Mouse (Mus musculus) right cerebral cortex, adult 18-20 months (tissue): ENCODE measurements at regions not wholly inside any gene's neighbourhood (a gene's known extent, or its start where the extent isn't known, plus 50 kb on each side); places are given as distances from the start of the nearest gene placed in this dataset.
A peak's percentile ranks its signal among the peaks of the same experiment; 100 is the strongest.

Source experiments
- DNase-seq: peaks from one replicate; pipeline ENCODE4 v3.0.0; 2022; ENCODE audit warnings: mixed read lengths

GRCm38 (mm10) chr5:26338191-26338590 lies 80.7 kb downstream of the Gm7361 start:
- no peak for DNase-seq

DNA sequence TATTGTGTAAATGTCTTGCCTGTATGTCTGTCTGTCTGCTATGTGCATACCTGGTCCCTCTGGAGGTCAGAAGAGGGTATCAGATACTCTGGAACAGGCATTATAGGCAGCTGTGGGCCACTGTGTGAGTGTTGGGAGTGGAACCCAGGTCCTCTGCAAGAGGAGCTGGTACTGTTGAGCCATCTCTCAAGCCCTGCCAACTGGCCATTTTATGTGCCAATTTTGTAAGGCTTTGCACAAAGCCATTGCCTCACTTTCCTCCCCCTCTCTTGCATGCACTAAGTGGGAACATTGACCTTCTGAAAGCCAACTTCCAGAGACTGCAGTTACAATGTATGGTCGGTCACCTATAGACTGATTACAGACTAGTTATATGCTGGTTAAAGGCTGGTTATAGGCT lies 81.8 kb downstream of the Gm7361 start:
- no peak for DNase-seq

- no peak for DNase-seq
Measured at GRCm38 (mm10) chr5:26355156-26355555, 97.7 kb downstream of the Gm7361 start.

DNA sequence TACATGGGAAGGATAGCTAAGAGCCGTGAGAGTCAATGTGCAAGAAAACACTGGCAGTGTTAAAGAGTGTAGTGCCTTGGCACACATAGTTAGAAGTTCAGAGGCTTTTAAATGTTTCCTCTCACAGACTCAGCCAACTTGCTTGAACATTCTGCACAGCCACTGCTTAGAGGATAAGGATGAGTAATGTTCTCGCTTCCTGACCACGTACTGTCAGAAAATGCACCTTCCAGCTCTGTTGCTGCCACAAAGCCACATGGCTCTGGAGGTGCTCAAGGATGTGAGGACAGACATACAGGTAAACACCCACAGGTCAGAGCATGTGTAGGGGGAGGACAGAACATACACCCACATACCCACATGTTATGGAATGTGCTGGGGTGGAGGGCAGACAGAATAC lies 101.6 kb downstream of the Gm7361 start:
- peak; percentile 4 for DNase-seq

- DNase-seq: no peak
Measured at GRCm38 (mm10) chr5:26374175-26374984, 116.9 kb downstream of the Gm7361 start.

GRCm38 (mm10) chr5:26407088-26407672 lies 149.7 kb downstream of the Gm7361 start:
- DNase-seq: no peak

- DNase-seq: no peak
Measured at GRCm38 (mm10) chr5:26413185-26413584, 155.7 kb downstream of the Gm7361 start.

DNA sequence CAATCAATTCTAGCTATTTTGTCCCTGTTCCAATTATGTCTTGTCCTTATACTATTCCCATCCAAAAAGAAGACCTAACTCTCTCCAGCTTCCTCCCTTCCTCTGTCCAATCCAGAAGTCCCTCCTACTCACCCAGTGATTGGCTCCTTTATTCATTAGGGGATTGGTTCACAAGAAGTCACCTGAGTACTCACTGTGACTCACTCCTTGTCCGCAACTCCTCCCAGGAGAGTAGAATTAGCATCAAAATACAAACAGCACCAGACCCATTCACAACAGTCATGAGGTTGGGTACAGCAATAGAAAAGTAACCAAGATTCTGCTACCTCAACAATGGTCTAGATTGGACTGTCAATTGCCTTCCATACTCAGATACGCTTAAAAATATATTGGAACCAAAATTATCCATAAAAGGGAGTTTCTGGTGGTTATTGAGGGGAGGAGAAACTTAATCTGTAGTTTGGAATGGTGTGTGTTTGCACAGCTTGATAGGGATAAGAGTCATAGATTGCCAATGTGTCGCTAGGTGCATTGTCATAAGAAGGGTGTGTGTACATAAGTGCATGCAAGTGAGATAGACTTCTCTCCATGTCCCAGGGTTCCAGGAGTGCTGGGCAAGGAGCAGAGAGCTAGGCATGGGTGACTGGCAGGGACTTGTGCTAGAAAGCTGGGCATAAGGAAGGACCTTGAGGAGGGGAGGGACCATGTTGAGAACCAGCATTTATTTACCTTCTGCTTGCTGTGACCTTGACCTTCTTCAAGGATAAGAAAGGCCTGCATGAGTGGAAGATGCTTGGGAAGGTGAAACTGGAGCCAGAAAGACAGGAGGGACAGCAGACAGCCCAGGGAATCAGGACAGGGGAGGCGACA lies 187.1 kb downstream of the Gm7361 start:
- no peak for DNase-seq

DNA sequence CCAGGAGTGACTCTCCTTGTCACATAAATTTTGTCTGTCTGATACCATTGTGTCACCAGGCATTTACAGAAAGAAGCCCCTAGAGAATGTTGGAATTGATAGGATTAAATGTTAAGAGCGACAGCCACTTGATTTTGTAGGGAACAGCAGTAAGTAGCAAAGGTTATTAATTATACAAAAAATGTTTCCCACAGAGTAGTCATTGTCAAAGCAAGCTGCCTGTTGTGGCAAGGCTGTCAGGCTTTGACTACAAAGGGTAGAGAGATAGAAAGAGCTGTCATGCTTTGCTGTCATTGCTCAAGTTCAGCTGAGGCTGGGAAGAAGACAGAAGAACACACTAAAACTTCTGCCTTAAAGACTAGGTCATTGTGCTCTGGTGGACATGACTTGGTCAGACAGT lies 193.8 kb downstream of the Gm7361 start:
- no peak for DNase-seq

DNA sequence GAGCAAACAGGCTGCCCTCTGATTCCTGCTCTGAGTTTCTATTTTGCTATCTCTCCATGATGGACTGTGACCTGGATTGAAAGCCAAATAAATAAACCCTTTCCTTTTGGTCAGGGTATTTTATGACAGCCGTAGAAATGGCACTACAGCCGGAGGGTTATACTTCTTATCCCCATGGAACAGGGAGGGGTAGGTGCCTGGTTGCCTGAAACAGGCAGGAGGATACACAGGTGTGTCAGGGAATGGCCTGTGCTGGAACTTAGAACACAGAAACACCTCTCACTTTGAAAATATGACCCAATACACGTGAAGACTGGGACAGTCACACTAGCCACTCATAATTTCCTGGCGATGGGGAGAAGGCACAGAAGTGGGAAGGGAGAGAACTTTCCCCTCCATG lies 200.1 kb downstream of the Gm7361 start:
- no peak for DNase-seq

GRCm38 (mm10) chr5:26466666-26467065 lies 209.2 kb downstream of the Gm7361 start:
- DNase-seq: no peak

GRCm38 (mm10) chr5:26485726-26486125 lies 228.2 kb downstream of the Gm7361 start:
- no peak for DNase-seq

DNA sequence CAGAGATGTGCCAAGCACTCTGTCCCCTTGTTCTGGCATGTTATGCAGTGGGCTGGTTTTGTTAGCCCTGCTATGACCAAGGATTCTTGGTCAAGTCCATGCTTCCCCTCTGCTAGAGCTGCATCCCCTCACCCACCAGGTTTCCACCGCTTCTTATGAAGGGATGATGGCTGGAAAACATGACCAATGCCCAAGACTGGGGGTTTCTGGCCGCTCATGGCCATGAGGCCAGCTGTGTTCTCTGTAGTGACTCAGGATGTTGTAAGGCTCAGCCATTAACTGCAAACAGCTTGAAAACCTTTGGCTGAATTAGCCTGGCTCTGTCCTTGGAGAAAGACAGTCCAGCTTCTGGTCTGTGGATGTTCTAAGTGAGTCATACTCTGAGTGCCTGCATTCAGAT lies 236.5 kb downstream of the Gm7361 start:
- DNase-seq: no peak

DNA sequence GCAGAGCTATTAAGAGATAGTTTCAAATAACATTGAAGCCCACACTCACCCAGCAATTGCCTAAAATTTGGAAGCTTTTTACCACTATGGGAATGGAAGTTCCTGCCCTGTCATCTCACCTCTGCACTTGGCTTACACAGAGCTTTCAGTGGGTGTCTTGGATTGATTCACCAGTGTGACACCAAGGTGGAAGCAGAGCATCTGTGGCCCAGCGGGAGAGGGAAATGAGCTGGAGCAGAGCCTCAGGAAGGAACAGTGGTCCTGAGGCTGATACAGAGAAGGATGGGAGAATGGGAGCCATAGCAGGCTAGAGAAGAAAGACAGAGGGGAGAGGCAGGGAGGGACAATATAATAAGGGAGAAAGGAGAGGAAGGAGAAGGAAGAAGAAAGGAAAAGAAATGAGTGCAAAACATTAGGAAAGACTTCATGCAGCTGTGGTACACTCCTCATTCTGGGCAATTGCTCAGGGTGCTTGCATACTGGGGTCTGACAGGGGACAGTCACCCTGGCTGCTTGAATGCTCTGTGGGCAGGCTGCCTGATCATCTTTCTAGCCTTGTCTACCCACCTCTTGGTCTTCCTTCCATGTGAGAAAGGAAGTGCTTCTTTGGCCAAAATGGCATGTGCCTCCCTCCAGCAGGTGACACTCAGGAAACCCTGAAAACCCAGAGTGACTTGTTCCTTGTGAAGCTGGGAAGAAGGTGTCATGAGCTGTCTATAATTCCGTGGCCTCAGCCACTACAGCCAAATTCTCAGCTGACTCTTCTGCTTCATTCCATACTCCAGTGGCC lies 240.3 kb downstream of the Gm7361 start:
- no peak for DNase-seq

GRCm38 (mm10) chr5:26509525-26510168 lies 252.2 kb downstream of the Gm7361 start:
- no peak for DNase-seq

DNA sequence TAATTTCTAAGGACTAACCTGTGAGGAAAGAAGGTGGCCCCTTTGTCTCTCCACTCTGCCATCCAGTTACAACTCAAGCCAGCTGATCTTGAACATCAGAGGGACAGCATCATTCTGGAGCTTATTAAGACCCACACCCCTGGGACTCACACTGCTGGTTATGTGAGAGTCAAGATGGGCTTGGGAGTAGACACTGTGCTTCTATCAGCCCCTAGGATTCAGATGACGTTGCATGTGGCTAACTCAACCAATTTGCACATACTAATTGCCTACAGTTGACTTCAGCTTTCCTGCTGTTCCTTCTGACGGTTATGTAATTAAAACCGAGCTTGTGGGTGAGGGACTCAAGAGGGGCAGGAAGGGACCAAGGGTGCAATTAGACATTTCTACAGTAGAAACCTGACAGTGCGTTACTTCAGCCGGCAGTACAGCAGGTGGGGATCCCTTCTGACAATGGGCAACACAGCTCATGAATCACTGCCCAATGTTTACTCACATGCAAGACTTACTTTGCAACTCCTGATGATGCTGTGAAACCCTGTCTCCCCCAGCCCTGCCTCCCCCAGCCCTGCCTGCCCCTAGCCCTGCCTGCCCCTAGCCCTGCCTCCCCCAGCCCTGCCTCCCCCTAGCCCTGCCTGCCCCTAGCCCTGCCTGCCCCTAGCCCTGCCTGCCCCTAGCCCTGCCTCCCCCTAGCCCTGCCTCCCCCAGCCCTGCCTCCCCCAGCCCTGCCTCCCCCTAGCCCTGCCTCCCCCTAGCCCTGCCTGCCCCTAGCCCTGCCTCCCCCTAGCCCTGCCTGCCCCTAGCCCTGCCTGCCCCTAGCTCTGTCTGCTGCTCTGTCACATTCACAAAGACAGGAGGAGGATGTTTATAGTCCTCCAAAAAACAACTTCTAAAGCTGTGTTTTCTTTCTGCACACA lies 255.8 kb downstream of the Gm7361 start:
- no peak for DNase-seq

DNA sequence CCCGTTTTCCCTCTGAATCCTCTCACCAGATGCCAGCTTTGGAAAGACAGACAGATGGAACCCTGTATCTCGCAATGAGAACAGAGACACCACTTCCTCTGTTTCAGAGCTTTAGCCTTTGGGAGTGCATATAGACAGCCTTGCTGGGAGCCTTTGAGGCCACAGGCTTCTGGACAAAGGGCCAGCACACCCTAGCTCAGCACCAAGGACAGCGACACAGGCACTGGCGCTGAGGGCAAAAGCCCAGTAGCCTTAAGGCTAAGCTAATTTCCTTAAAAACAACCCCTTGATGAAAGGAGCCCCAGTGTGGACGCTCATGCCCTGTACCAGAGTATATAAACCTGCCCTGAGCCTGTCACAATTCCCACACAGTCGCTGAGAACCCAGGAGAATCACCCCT lies 278.1 kb downstream of the Gm7361 start:
- no peak for DNase-seq

DNA sequence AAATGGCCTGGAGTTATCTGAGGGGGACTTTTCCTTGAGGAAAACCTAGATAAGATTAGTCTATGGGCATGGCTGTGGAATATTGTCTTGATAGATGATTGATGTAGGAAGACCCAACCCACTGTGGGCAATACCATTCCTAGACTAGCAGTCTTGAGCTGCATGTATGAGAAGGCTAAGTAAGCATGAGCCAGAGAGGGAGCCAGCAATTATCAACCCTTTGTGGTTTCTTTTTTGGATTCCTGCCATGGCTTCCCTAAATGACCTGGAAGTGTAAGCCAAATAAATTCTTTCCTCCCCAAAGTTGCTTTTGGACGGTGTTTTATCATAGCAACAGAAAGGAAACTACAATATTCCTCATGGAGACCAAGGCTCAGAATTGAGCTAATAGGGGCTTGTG lies 253.7 kb upstream of the Dpp6 start:
- no peak for DNase-seq

DNA sequence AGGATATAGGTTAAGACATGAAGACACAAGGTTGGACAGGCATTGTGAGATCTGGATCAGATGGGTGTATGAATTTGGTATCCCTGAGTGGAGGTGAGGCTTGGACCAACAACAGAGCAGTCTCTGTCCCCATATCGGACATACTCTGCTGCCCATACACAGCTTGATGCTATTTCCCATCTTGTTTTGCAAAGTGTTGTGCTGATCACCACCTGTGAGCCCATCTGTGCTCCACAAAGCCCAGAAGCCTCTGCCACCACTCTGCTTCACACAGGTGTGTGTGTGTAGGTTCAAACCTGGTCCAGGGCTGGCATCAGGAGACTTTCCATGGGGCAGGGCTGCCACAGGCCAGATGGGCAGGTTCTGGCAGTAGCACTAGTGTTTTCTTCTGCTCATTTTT lies 252.9 kb upstream of the Dpp6 start:
- no peak for DNase-seq

DNA sequence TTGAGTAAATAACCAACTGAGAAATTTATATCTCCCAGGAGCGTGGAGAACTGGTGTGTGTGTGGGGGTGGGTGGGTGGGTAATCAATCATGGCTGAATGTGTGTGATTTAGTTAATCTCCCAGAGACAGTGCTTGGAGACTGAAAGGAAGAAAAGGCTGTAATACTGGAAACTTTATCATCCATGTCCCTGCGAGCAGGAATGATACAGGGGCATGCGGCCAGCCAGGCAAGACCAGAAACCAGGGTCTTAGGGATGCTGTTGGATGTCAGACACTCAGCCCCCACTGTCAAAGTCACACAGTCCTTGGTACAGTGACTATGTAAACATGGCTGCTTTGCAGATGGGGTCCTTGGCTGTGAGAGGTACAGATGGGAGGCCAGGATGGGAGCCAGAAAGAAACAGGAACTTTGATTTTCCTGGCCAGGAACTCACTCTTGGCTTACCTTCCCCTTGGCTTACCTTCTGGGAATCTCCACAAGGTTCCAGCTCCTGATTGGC lies 244.3 kb upstream of the Dpp6 start:
- DNase-seq: no peak

DNA sequence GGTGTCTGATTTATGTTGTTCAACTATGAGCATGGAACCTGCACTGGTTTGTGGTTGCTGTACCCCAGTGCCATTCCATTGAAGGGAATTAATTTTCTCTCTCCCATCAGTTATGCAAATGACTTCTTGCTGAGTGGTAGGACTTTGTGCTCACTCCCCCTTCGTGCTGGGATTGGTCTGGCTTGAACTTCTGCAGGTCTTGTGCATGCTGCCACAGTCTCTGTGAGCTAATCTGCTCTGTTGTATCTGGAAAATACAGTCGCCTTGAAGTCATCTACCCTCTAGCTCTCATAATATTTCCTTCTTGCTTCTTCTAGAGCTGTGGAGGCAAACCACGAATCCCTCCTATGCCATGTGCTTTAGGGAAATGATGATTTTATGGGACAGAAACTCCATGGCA lies 243.6 kb upstream of the Dpp6 start:
- DNase-seq: no peak
